Mouse (Mus musculus): ENCODE results near the gene Olfr1026.

Olfr1026 gene

GRCm38 (mm10) chr2:85921258-85921657 lies at the start of gene Olfr1026:
TSS of gene Olfr1026 (plus strand) at chr2:85921558.
- DNase-seq (ENCODE audit: low read depth, low spot score): no peak

- DNase-seq (ENCODE audit: low read depth, low spot score): no peak
These were observed 36.0 kb upstream of the Olfr1026 start, which contains the start of gene Olfr1023 for GRCm38 (mm10) chr2:85885340-85885739. TSS of gene Olfr1023 (plus strand) at chr2:85885640.

- DNase-seq (ENCODE audit: low read depth, low spot score): no peak
These were observed 16.4 kb upstream of the Olfr1026 start, which contains the start of gene Olfr1024 for GRCm38 (mm10) chr2:85904952-85905351. TSS of gene Olfr1024 (minus strand) at chr2:85905052.

GRCm38 (mm10) chr2:85913197-85913596 lies 8.2 kb upstream of the Olfr1026 start:
- DNase-seq (ENCODE audit: low read depth, low spot score): no peak

- DNase-seq (ENCODE audit: low read depth, low spot score): no peak
These were observed 6.5 kb upstream of the Olfr1026 start, which contains the start of gene Olfr1025-ps1 for GRCm38 (mm10) chr2:85914893-85915292. TSS of gene Olfr1025-ps1 (plus strand) at chr2:85915193.

- no peak for DNase-seq (ENCODE audit: low read depth, low spot score)
These were observed 28.8 kb downstream of the Olfr1026 start, which contains the start of gene Olfr1028 for GRCm38 (mm10) chr2:85950137-85950536. TSS of gene Olfr1028 (plus strand) at chr2:85950437.

- DNase-seq (ENCODE audit: low read depth, low spot score): no peak
These were observed 52.2 kb downstream of the Olfr1026 start, which contains the start of gene Olfr1029 for GRCm38 (mm10) chr2:85973595-85973994. TSS of gene Olfr1029 (plus strand) at chr2:85973895.
